Mouse (Mus musculus) ES-E14 (cell line): ENCODE measurements at regions not wholly inside any gene's neighbourhood (a gene's known extent, or its start where the extent isn't known, plus 50 kb on each side); places are given as distances from the start of the nearest gene placed in this dataset.

Experiments used
- DNase-seq: peaks from one replicate; pipeline ENCODE4 v3.0.0-alpha.2; 2013; ENCODE audit warnings: low read depth, low spot score
- H3K27ac ChIP-seq: 2 replicates; pipeline ENCODE4 v1.5.1; 2012; ENCODE audit warnings: low read depth, mild to moderate bottlenecking, low read length, moderate library complexity, mixed read lengths; ENCODE audit not compliant: poor library complexity, insufficient read depth, severe bottlenecking
- H3K36me3 ChIP-seq: 2 replicates; pipeline ENCODE4 v1.6.1; 2012; ENCODE audit warnings: mild to moderate bottlenecking, low read length, moderate library complexity, mixed read lengths; ENCODE audit not compliant: control insufficient read depth, poor library complexity, insufficient read depth, severe bottlenecking
- H3K4me1 ChIP-seq, 2 experiments: fragments of 150-350 bp in 1 of 2; sonication (generic) in 1 of 2; 2 replicates each; pipeline ENCODE4 v1.6.1; 2012; ENCODE audit warnings: low read length in 2 of 2, mild to moderate bottlenecking in 1 of 2, mixed read lengths in 1 of 2; ENCODE audit not compliant: control insufficient read depth in 2 of 2, insufficient read depth in 2 of 2, poor library complexity in 1 of 2
- H3K4me3 ChIP-seq, 2 experiments: fragments of 150-350 bp in 1 of 2; sonication (generic) in 1 of 2; 2 replicates each; pipeline ENCODE4 v1.5.1; 2012; ENCODE audit warnings: low read length in 2 of 2, low read depth in 1 of 2, mild to moderate bottlenecking in 1 of 2, mixed read lengths in 1 of 2; ENCODE audit not compliant: insufficient read depth in 1 of 2, poor library complexity in 1 of 2, severe bottlenecking in 1 of 2
- H3K9ac ChIP-seq: 2 replicates; pipeline ENCODE4 v1.6.1; 2012; ENCODE audit warnings: low read depth, mild to moderate bottlenecking, low read length, mixed read lengths; ENCODE audit not compliant: poor library complexity, insufficient read depth, severe bottlenecking
- H3K9me3 ChIP-seq: fragments of 150-350 bp; sonication (generic); 2 replicates; pipeline ENCODE4 v1.6.1; 2012; ENCODE audit warnings: low read depth, mild to moderate bottlenecking, low read length; ENCODE audit not compliant: control insufficient read depth, insufficient read depth
- CHD2 ChIP-seq: IDR thresholded peaks from 2 replicates; pipeline ENCODE4 v1.6.1; 2014; ENCODE audit warnings: mild to moderate bottlenecking, low read depth, low read length, inconsistent platforms
- HCFC1 ChIP-seq: IDR thresholded peaks from 2 replicates; pipeline ENCODE4 v1.6.1; 2012; ENCODE audit warnings: low read length, inconsistent platforms, borderline replicate concordance; ENCODE audit not compliant: insufficient read depth
- MAFK ChIP-seq: IDR thresholded peaks from 2 replicates; pipeline ENCODE4 v1.6.1; 2014; ENCODE audit warnings: mild to moderate bottlenecking, low read depth, low read length, inconsistent platforms; ENCODE audit not compliant: insufficient read depth
- ZC3H11A ChIP-seq: IDR thresholded peaks from 2 replicates; pipeline ENCODE4 v1.6.1; 2012; ENCODE audit warnings: low read depth, mild to moderate bottlenecking, inconsistent platforms, low read length, borderline replicate concordance
- ZNF384 ChIP-seq: IDR thresholded peaks from 2 replicates; pipeline ENCODE4 v1.6.1; 2012; ENCODE audit warnings: low read depth, low read length, inconsistent platforms
- in situ Hi-C, 2 experiments: fragments of 600-800 bp; cut with MboI; formaldehyde crosslinking; loops; one replicate each; pipeline ENCODE4 v1.15.1; 2025; ENCODE audit warnings: low sequenced_read_pairs in 2 of 2, inconsistent platforms in 1 of 2; ENCODE audit not compliant: unreplicated experiment in 2 of 2

DNA sequence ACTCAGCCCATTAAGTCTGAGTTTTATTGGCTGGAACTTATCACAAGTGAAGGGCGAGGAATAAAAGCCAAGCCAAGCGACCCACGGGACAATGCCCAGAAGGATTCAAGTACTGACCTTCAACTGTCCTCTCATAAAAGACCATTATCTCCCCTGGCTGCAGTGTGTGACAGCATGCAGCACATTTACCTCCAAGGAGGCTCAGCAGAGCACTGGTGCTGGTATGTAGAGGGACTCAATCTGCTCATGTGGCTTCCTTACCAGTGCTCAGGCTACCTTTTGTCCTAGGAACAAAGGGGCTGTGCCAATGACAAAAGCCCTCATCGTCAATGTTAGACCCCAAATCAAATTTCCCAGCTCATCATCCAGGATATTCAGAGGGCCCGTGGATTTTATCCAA is 190.9 kb upstream of the Car8 start:
- no peaks in the 10 kb centered on the region for H3K4me1 ChIP-seq
- no peak overlapping the region for H3K9ac ChIP-seq
- in situ Hi-C loops = no loop called here
- no peak overlapping the region for H3K27ac ChIP-seq
- DNase-seq = no peak
- no peaks in the 10 kb centered on the region for H3K36me3 ChIP-seq
- TF ChIP-seq HCFC1 (no peak), MAFK (no peak), ZNF384 (no peak), ZC3H11A (no peak), CHD2 (no peak)
- H3K9me3 ChIP-seq = no peaks in the 10 kb centered on the region
- no peak overlapping the region for H3K4me3 ChIP-seq

- in situ Hi-C loops = no loop called here
- Histone ChIP-seq H3K4me1 (0 out of 4 replicates have a peak, but pooled peaks cover 0 to 2% of the 10 kb centered on the region in 2 experiments), H3K4me3 (no peak overlapping the region), H3K27ac (no peak overlapping the region), H3K9me3 (no peaks in the 10 kb centered on the region), H3K36me3 (no peaks in the 10 kb centered on the region), H3K9ac (no peak overlapping the region)
- DNase-seq = no peak
- TF ChIP-seq HCFC1 (no peak), MAFK (no peak), CHD2 (no peak), ZC3H11A (no peak), ZNF384 (no peak)
Measured at GRCm38 (mm10) chr4:8428629-8429523, 190.0 kb upstream of the Car8 start.

DNA sequence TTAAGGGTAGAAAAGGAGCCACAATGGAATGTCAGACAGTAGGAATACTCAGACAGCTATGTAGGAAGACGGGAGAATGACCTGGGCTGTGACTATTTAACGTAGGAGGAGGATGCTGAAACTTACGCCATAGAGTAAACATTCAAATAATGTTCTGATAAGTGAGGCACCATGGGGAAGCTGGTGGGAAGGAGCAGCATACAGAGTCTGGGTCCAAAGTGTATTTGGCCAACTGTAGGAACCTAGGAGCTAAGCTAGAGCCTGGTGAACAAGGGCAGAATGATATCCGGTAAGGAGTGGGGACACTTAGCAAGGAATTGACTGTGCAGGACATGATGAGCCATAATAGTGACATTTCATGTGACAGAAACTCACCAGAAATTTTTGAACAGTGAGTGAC is 189.0 kb upstream of the Car8 start:
- 0 out of 4 replicates have a peak, but pooled peaks cover 0 to 2% of the 10 kb centered on the region in 2 experiments for H3K4me1 ChIP-seq
- no peak overlapping the region for H3K27ac ChIP-seq
- in situ Hi-C loops = no loop called here
- DNase-seq = no peak
- no peak overlapping the region for H3K9ac ChIP-seq
- no peak overlapping the region for H3K4me3 ChIP-seq
- TF ChIP-seq HCFC1 (no peak), ZC3H11A (no peak), MAFK (no peak), CHD2 (no peak), ZNF384 (no peak)
- H3K9me3 ChIP-seq = no peaks in the 10 kb centered on the region
- H3K36me3 ChIP-seq = no peaks in the 10 kb centered on the region

GRCm38 (mm10) chr4:8423392-8424045 is 184.7 kb upstream of the Car8 start:
- no peak overlapping the region for H3K4me3 ChIP-seq
- no peak overlapping the region for H3K9ac ChIP-seq
- peaks cover 2% of the 10 kb centered on the region in 2 experiments; a peak in 1 of 4 replicates for H3K4me1 ChIP-seq
- no peak overlapping the region for H3K27ac ChIP-seq
- H3K9me3 ChIP-seq = no peaks in the 10 kb centered on the region
- H3K36me3 ChIP-seq = no peaks in the 10 kb centered on the region
- DNase-seq = no peak
- TF ChIP-seq ZC3H11A = no peak
- TF ChIP-seq CHD2 = no peak
- no peak for TF ChIP-seq ZNF384
- TF ChIP-seq HCFC1 = no peak
- TF ChIP-seq MAFK = no peak
- in situ Hi-C loops = no loop called here
